Mouse (Mus musculus) megakaryocyte, adult 5-6 weeks (primary cell): ENCODE results near the gene Olfr521. TPM values are rescaled to one million over a fixed set of nuclear protein-coding genes. Genes with fewer than 3 reads are reported as not detected.
"Not testable (repeated sequence)": the region's sequence is repeated elsewhere in the genome, so short reads cannot be mapped to it uniquely, and the experiment has no call there.

Experiments used
- ATAC-seq: 2 replicates; pipeline ENCODE4 v1.8.0; 2016; ENCODE audit warnings: mild to moderate bottlenecking, inconsistent platforms; ENCODE audit not compliant: poor library complexity, severe bottlenecking
- total RNA-seq, 2 experiments: library from RNA; stranded (forward) in 1 of 2; stranded (reverse) in 1 of 2; fragments of 153-499, 151-499 nt in 1 of 2; fragments of 221-1000, 200-1000 nt in 1 of 2; gene quantifications; 2 replicates each; pipeline versions ENCODE4 v1.2.3 to v1.2.4; 2015 to 2017

Gene Olfr521
- total RNA-seq, 2 experiments from 2014 or later: not detected

DNA sequence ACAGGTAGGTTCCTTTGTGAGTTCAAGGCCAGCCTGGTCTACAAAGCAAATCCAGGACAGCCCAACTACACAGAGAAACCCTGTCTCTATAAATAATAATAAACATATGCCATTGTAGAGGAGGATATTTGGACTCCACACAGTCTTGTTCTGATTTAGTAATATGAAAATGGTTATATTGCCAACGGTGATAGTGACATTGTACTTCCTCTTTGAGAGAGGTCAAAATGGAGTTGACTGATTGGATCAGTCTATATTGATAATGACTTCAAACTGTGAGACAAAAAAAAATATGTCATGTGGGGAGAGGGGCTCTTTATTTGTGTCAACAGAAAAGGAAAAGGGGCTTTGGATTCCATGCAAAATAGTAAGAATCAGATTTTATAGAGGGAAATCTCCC, 42.0 kb downstream of the Olfr521 start:
- no peak for ATAC-seq

DNA sequence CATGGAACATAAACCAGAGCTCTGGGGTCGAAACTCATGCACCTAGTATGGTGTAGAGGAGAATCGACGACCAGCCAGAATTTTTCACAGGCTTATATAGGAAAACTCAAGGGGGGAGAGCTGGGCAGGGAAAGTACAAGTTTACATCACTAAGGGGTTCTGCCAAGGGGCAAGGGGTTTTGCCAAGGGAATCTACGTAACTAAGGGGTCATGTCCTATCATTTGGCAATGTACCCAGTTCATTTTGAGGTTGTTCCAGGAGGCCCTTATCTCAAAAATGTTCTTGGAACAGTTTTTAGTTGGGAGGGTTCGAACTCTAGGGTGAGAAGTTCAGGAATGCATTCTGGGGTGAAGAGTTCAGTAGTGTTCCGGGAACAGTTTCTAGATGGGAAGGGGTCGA, 43.7 kb downstream of the Olfr521 start:
- ATAC-seq: not testable (repeated sequence)

DNA sequence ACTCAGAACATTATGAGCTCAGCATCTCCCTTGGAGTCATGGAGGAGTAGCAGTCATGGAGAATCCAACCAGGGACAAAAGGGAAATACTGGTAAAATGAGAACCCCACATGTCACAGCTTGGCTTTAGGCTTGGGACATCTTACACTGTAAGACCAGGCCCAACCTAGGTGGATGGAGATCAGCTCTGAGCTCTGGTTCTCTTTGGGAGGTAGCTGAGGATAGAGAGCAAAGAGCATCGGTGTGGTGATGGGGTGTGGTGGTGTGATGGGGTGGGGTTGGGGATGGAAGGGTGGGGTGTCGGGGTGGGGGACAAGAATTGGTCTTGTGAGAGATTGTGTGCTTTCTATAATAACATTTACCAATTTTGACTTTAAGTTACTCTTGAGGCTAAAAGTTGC, 47.5 kb downstream of the Olfr521 start:
- no peak for ATAC-seq

DNA sequence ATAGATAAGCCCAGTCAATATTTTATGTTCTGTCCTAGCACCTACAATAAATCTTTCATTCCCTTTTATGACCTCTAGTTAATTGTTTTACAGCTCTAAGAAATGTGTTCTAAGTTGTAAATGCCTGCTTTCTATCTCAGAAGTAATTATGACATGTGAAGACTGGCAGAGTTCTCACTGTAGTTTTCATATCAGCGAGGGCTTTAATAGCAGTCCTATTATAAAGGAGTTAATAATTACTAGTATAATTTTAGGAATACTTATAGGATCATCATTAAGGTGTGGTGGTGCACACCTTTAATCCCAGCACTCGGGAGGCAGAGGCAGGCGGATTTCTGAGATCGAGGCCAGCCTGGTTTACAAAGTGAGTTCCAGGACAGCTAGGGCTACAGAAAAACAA, 48.4 kb downstream of the Olfr521 start:
- no peak for ATAC-seq

DNA sequence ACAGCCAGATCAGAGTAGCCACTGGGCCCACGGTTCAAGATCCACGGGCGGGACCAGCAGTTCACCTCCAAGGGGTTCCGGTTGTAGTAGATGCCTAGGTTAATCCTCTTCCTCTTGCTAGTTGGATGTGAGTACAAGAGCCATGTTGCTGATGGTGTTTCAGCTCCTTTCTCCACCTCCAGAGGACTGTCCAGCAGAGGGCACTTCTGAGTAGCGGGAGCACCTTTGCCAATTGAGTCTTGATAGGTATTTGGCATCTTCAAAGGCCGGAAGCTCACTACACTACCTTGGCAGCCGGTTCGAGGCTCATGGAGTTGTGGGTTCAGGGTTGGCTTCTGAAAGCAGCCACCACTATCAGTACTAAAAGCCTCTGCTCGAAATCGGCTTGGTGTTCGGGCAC, 50.1 kb downstream of the Olfr521 start:
- ATAC-seq: no peak

DNA sequence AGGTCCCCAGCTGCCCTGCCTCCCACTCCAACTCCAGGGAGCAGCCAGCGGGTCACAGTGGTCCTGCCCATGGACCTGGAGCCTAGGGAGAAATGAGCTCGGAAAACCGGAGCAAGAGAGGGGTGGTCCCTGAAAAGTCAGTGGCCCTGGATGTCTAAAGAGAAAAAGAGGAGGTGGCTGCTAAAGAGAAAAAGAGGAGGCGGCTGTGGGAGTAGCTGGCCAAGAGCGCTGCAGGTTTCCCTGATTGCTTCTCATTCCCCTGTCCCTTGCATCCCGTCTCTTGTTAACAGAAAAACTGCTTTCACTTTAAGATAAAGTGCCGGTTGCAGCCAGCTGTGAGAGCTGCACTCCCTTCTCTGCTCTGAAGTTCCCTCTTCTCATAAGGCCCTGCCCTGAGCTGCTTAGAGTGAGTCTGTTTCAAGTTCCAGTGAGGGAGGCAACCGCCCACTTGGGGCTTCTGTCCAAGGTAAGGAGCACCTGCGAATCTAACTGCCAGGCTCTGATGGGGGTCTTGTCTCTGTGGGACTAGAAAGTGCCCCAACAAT, 54.9 kb downstream of the Olfr521 start:
- not testable (repeated sequence) for ATAC-seq

Other genes with a start within 250 kb of the Olfr521 start
- 41.1 and 43.8 TPM in 2 replicates for gene Arrb1, start 228.0 kb upstream of the Olfr521 start, total RNA-seq (2015)
- 91.7 and 96.9 TPM in 2 replicates for gene Arrb1, start 228.0 kb upstream of the Olfr521 start, total RNA-seq (2017)
- gene Tpbgl, start 136.4 kb upstream of the Olfr521 start, total RNA-seq (2015): 0.27 TPM in 1 of 2 replicates, not detected in the other
- 0.07 TPM in 1 of 2 replicates, not detected in the other for gene Tpbgl, start 136.4 kb upstream of the Olfr521 start, total RNA-seq (2017)
- gene Slco2b1, start 52.2 kb upstream of the Olfr521 start, total RNA-seq (2015): 0.16 TPM in 1 of 2 replicates, not detected in the other
- 0.11 and 1.5 TPM in 2 replicates for gene Slco2b1, start 52.2 kb upstream of the Olfr521 start, total RNA-seq (2017)
- gene Olfr520, start 33.2 kb upstream of the Olfr521 start, total RNA-seq (2015): not detected in 2 replicates
- not detected in 2 replicates for gene Olfr520, start 33.2 kb upstream of the Olfr521 start, total RNA-seq (2017)
- 0.22 and 1.4 TPM in 2 replicates for gene Neu3, start 64.9 kb downstream of the Olfr521 start, total RNA-seq (2015)
- gene Neu3, start 64.9 kb downstream of the Olfr521 start, total RNA-seq (2017): 1.1 and 1.8 TPM in 2 replicates
- 0.11 TPM in 1 of 2 replicates, not detected in the other for gene Xrra1, start 95.6 kb downstream of the Olfr521 start, total RNA-seq (2015)
- not detected in 2 replicates for gene Xrra1, start 95.6 kb downstream of the Olfr521 start, total RNA-seq (2017)
- gene Spcs2, start 100.0 kb downstream of the Olfr521 start, total RNA-seq (2015): 181 and 205 TPM in 2 replicates
- gene Spcs2, start 100.0 kb downstream of the Olfr521 start, total RNA-seq (2017): 113 and 137 TPM in 2 replicates
- 13.2 and 13.7 TPM in 2 replicates for gene Rnf169, start 216.9 kb downstream of the Olfr521 start, total RNA-seq (2015)
- 19.5 and 22.0 TPM in 2 replicates for gene Rnf169, start 216.9 kb downstream of the Olfr521 start, total RNA-seq (2017)
- not detected in 2 replicates for gene Chrdl2, start 242.7 kb downstream of the Olfr521 start, total RNA-seq (2015)
- gene Chrdl2, start 242.7 kb downstream of the Olfr521 start, total RNA-seq (2017): not detected in 2 replicates